13 mouse cellular contexts compared by ENCODE assay signal in genomic region chr9:103424869-103425268, GRCm38 (mm10). TPM values are rescaled to one million over a fixed set of nuclear protein-coding genes. Genes with fewer than 3 reads are reported as not detected.
DNase-seq lines count a peak whose midpoint lies in the region; ATAC-seq and TF ChIP-seq lines count a peak whose summit lies in the region.
"Had no signal": no experiment of that assay in that cellular context is flagged by ENCODE, and none has a peak within 500 bp of the region (broad histone marks: within the 10 kb centered on the region; RNA-seq: fewer than 3 reads in every experiment).

No protein-coding gene starts in this region.

- peak; percentile 24 to 68 for DNase-seq in natural killer cell, adult 2 months (ENCODE audit: low spot score in 2 of 2)
- peak; percentile 72 for DNase-seq in thymus, postnatal 4 days
- no peak for DNase-seq in gastrocnemius, postnatal 10 days
- DNase-seq in gastrocnemius, postnatal 14 days: no peak
- DNase-seq in lung, postnatal 14 days: no peak
- DNase-seq: heart, adult 18-20 months; right cerebral cortex, adult 18-20 months had no signal

- no peak for ATAC-seq in intestine, embryonic 16.5 days
- ATAC-seq in intestine, postnatal 0 days: no peak
- ATAC-seq in granulocyte monocyte progenitor cell, adult 5-6 weeks (replicated peaks; ENCODE audit: poor library complexity, severe bottlenecking): peak; percentile 94
- ATAC-seq: forebrain, embryonic 16.5 days had no signal

- TF ChIP-seq CTCF in intestine, postnatal 0 days (IDR thresholded peaks at IDR 0.05; ENCODE audit: low read depth): no peak

- no peaks in the 10 kb centered on the region for H3K4me1 ChIP-seq in intestine, embryonic 16.5 days (ENCODE audit: control insufficient read depth, insufficient read depth, low read length)
- no peaks in the 10 kb centered on the region for H3K4me1 ChIP-seq in intestine, postnatal 0 days (replicated peaks; ENCODE audit: control insufficient read depth, insufficient read depth, low read length)

- 56% methylated on average over 11 of the region's 11 CpGs for WGBS in intestine, embryonic 16.5 days
- 57% methylated on average over 11 of the region's 11 CpGs for WGBS in intestine, postnatal 0 days

- no peaks in the 10 kb centered on the region for H3K9me3 ChIP-seq in intestine, embryonic 16.5 days (ENCODE audit: control insufficient read depth, low read length)
- H3K9me3 ChIP-seq in intestine, postnatal 0 days (ENCODE audit: control insufficient read depth): no peaks in the 10 kb centered on the region
- H3K9me3 ChIP-seq: embryonic facial prominence, embryonic 12.5 days; hindbrain, embryonic 15.5 days had no signal

- H3K4me3 ChIP-seq in intestine, embryonic 16.5 days (ENCODE audit: low read length): no peak overlapping the region
- no peak overlapping the region for H3K4me3 ChIP-seq in intestine, postnatal 0 days (ENCODE audit: low read depth, low read length)
- H3K4me3 ChIP-seq: embryonic facial prominence, embryonic 12.5 days; hindbrain, embryonic 15.5 days had no signal

- no peak overlapping the region for H3K4me2 ChIP-seq in intestine, embryonic 16.5 days (ENCODE audit: low read depth, low read length)
- no peak overlapping the region for H3K4me2 ChIP-seq in intestine, postnatal 0 days (replicated peaks; ENCODE audit: low read depth)
- H3K4me2 ChIP-seq: embryonic facial prominence, embryonic 12.5 days; hindbrain, embryonic 15.5 days had no signal

- H3K27me3 ChIP-seq in intestine, embryonic 16.5 days (replicated peaks; ENCODE audit: control insufficient read depth, insufficient read depth, low read length): no peaks in the 10 kb centered on the region
- no peaks in the 10 kb centered on the region for H3K27me3 ChIP-seq in intestine, postnatal 0 days (replicated peaks; ENCODE audit: control insufficient read depth, insufficient read depth, low read length)
- H3K27me3 ChIP-seq: embryonic facial prominence, embryonic 12.5 days; hindbrain, embryonic 15.5 days had no signal

- H3K9ac ChIP-seq in intestine, embryonic 16.5 days (ENCODE audit: low read depth, low read length): no peak overlapping the region
- H3K9ac ChIP-seq in intestine, postnatal 0 days (ENCODE audit: low read depth, low read length): no peak overlapping the region
- H3K9ac ChIP-seq: embryonic facial prominence, embryonic 12.5 days; hindbrain, embryonic 15.5 days had no signal

- H3K36me3 ChIP-seq in intestine, embryonic 16.5 days (ENCODE audit: control insufficient read depth, insufficient read depth, low read length): no peaks in the 10 kb centered on the region
- no peaks in the 10 kb centered on the region for H3K36me3 ChIP-seq in intestine, postnatal 0 days (ENCODE audit: control insufficient read depth, insufficient read depth)
- H3K36me3 ChIP-seq: embryonic facial prominence, embryonic 12.5 days; hindbrain, embryonic 15.5 days had no signal

- peak overlapping the region; percentile 45 for H3K27ac ChIP-seq in intestine, embryonic 16.5 days (ENCODE audit: low read length)
- no peak overlapping the region for H3K27ac ChIP-seq in intestine, postnatal 0 days (ENCODE audit: low read depth, low read length)
- H3K27ac ChIP-seq: embryonic facial prominence, embryonic 12.5 days; hindbrain, embryonic 15.5 days had no signal

- intact Hi-C loops in gastrocnemius, postnatal 14 days (cut with DNase I; ENCODE audit: low total_unique reads): no loop called here

RNA-seq across cellular contexts. Expression of gene Bfsp2, which starts 55.4 kb away (rescaled TPM):
- polyA plus RNA-seq in intestine, embryonic 16.5 days (2015; fragmentation: Nextera tagmentation; extraction: Ambion mirVana): not detected in 2 replicates
- polyA plus RNA-seq in intestine, postnatal 0 days (2015; fragmentation: Nextera tagmentation; extraction: Ambion mirVana): 0.35 and 0.41 TPM in 2 replicates
- total RNA-seq in granulocyte monocyte progenitor cell, adult 5-6 weeks (2014; fragmentation: Nextera tagmentation): 3.1 TPM in 1 of 2 replicates, not detected in the other
- 1.2 TPM in 1 of 2 replicates, not detected in the other for total RNA-seq in granulocyte monocyte progenitor cell, adult 5-6 weeks (2017)
- total RNA-seq in gastrocnemius, postnatal 10 days (2021): 1 to 10 TPM in 1 of 2 experiments, under 1 TPM in 1; 0.72 to 1.1 TPM
- under 1 TPM; 0.37 to 0.42 TPM for total RNA-seq in gastrocnemius, postnatal 14 days (2021)

RNA-seq across cellular contexts. Expression of gene Cdv3, which starts 59.2 kb away (rescaled TPM):
- 83.8 and 89.4 TPM in 2 replicates for polyA plus RNA-seq in intestine, embryonic 16.5 days (2015; fragmentation: Nextera tagmentation; extraction: Ambion mirVana)
- polyA plus RNA-seq in intestine, postnatal 0 days (2015; fragmentation: Nextera tagmentation; extraction: Ambion mirVana): 38.8 and 39.8 TPM in 2 replicates
- total RNA-seq in granulocyte monocyte progenitor cell, adult 5-6 weeks (2014; fragmentation: Nextera tagmentation): 111 and 118 TPM in 2 replicates
- total RNA-seq in granulocyte monocyte progenitor cell, adult 5-6 weeks (2017): 171 and 197 TPM in 2 replicates
- total RNA-seq in gastrocnemius, postnatal 10 days (2021): 100 to 1,000 TPM; 146 to 147 TPM
- total RNA-seq in gastrocnemius, postnatal 14 days (2021): 100 to 1,000 TPM; 105 to 121 TPM

Comparison
In these comparisons a context has a peak if more than half of its experiments do, and no peak if none do; other contexts are left out.
1. DNase-seq: peak in natural killer cell, adult 2 months (2 of 2) and thymus, postnatal 4 days (single experiment); none in gastrocnemius, postnatal 10 days (single experiment), gastrocnemius, postnatal 14 days (single experiment) and lung, postnatal 14 days (single experiment).